Mouse (Mus musculus): Measurements from ENCODE around the gene Il22ra2. TPM values are rescaled to one million over a fixed set of nuclear protein-coding genes. Genes with fewer than 3 reads are reported as not detected.
"Not testable (repeated sequence)": the region's sequence is repeated elsewhere in the genome, so short reads cannot be mapped to it uniquely, and the experiment has no call there.

Gene Il22ra2
- polyA plus RNA-seq, 1 experiment from 2014 or later = not detected

GRCm38 (mm10) chr10:19589626-19590025, 32.2 kb upstream of the Il22ra2 start:
- no peaks in the 10 kb centered on the region for H3K36me3 ChIP-seq (replicated peaks)
- peaks cover 74% of the 10 kb centered on the region for H3K4me1 ChIP-seq (replicated peaks)
- 58% methylated on average over 12 of the region's 12 CpGs for WGBS (ENCODE audit: insufficient replicate concordance)
- no peak overlapping the region for H3K9ac ChIP-seq
- ATAC-seq (ENCODE audit: insufficient read depth) = no peak
- no peak overlapping the region for H3K27ac ChIP-seq (replicated peaks)
- H3K27me3 ChIP-seq = no peaks in the 10 kb centered on the region
- no peaks in the 10 kb centered on the region for H3K9me3 ChIP-seq (replicated peaks)
- H3K4me3 ChIP-seq (replicated peaks) = no peak overlapping the region
- H3K4me2 ChIP-seq = no peak overlapping the region

GRCm38 (mm10) chr10:19591286-19591640, 30.5 kb upstream of the Il22ra2 start:
- 0 out of 2 replicates have a peak, but pooled peaks cover 5% of the 10 kb centered on the region for H3K36me3 ChIP-seq (replicated peaks)
- 4% methylated on average over 6 of the region's 6 CpGs for WGBS (ENCODE audit: insufficient replicate concordance)
- no peaks in the 10 kb centered on the region for H3K27me3 ChIP-seq
- no peaks in the 10 kb centered on the region for H3K9me3 ChIP-seq (replicated peaks)
- peak overlapping the region; percentile 83 for H3K4me2 ChIP-seq
- peak overlapping the region; percentile 80 for H3K27ac ChIP-seq (replicated peaks)
- H3K9ac ChIP-seq = peak overlapping the region; percentile 42
- H3K4me3 ChIP-seq (replicated peaks) = peak overlapping the region; percentile 76
- peak; percentile 35 for ATAC-seq (ENCODE audit: insufficient read depth)
- peaks cover 68% of the 10 kb centered on the region for H3K4me1 ChIP-seq (replicated peaks)

- H3K4me2 ChIP-seq = peak within 1 kb of the TSS; percentile 83
- H3K36me3 ChIP-seq (replicated peaks) = 0 out of 2 replicates have a peak, but pooled peaks cover 5% of the 10 kb centered on the region
- ATAC-seq (ENCODE audit: insufficient read depth) = peak; percentile 96
- H3K4me3 ChIP-seq (replicated peaks) = peak within 1 kb of the TSS; percentile 76
- no peaks in the 10 kb centered on the region for H3K9me3 ChIP-seq (replicated peaks)
- H3K27me3 ChIP-seq = no peaks in the 10 kb centered on the region
- peak within 1 kb of the TSS; percentile 71 for H3K9ac ChIP-seq
- H3K27ac ChIP-seq (replicated peaks) = peak within 1 kb of the TSS; percentile 83
- under 1% methylated on average over 52 of the region's 52 CpGs for WGBS (ENCODE audit: insufficient replicate concordance)
- H3K4me1 ChIP-seq (replicated peaks) = peaks cover 71% of the 10 kb centered on the region
Measured at GRCm38 (mm10) chr10:19591641-19592441, 30.0 kb upstream of the Il22ra2 start, which contains the start of gene Ifngr1. Ifngr1 (plus strand) TSS chr10:19591949.

- WGBS (ENCODE audit: insufficient replicate concordance) = 1% methylated on average over 3 of the region's 3 CpGs
- Histone ChIP-seq H3K9me3 (replicated peaks) (no peaks in the 10 kb centered on the region), H3K4me2 (peak overlapping the region; percentile 83), H3K36me3 (replicated peaks) (0 out of 2 replicates have a peak, but pooled peaks cover 5% of the 10 kb centered on the region), H3K4me3 (replicated peaks) (peak overlapping the region; percentile 76), H3K9ac (peak overlapping the region; percentile 71), H3K4me1 (replicated peaks) (peaks cover 65% of the 10 kb centered on the region), H3K27me3 (no peaks in the 10 kb centered on the region), H3K27ac (replicated peaks) (peak overlapping the region; percentile 83)
- ATAC-seq (ENCODE audit: insufficient read depth) = no peak
Measured at GRCm38 (mm10) chr10:19592556-19592955, 29.2 kb upstream of the Il22ra2 start.

GRCm38 (mm10) chr10:19593296-19593695, 28.5 kb upstream of the Il22ra2 start:
- 0 out of 2 replicates have a peak overlapping the region, but pooled peaks have one; percentile 16 for H3K27ac ChIP-seq (replicated peaks)
- peaks cover 10% of the 10 kb centered on the region; the same call in 1 of the 2 replicates for H3K36me3 ChIP-seq (replicated peaks)
- peak overlapping the region; percentile 76 for H3K4me3 ChIP-seq (replicated peaks)
- peaks cover 63% of the 10 kb centered on the region for H3K4me1 ChIP-seq (replicated peaks)
- no peaks in the 10 kb centered on the region for H3K9me3 ChIP-seq (replicated peaks)
- H3K9ac ChIP-seq = no peak overlapping the region
- H3K4me2 ChIP-seq = peak overlapping the region; percentile 83
- ATAC-seq (ENCODE audit: insufficient read depth) = no peak
- H3K27me3 ChIP-seq = no peaks in the 10 kb centered on the region
- 46% methylated on average over 3 of the region's 3 CpGs for whole genome bisulfite sequencing (ENCODE audit: insufficient replicate concordance)

- no peaks in the 10 kb centered on the region for H3K9me3 ChIP-seq (replicated peaks)
- no peak overlapping the region for H3K9ac ChIP-seq
- peak overlapping the region; percentile 76 for H3K4me3 ChIP-seq (replicated peaks)
- ATAC-seq (ENCODE audit: insufficient read depth) = no peak
- no peaks in the 10 kb centered on the region for H3K27me3 ChIP-seq
- H3K4me2 ChIP-seq = peak overlapping the region; percentile 83
- no peak overlapping the region for H3K27ac ChIP-seq (replicated peaks)
- peaks cover 21% of the 10 kb centered on the region for H3K36me3 ChIP-seq (replicated peaks)
- H3K4me1 ChIP-seq (replicated peaks) = peaks cover 62% of the 10 kb centered on the region
- WGBS (ENCODE audit: insufficient replicate concordance) = 54% methylated on average over 3 of the region's 3 CpGs
Measured at GRCm38 (mm10) chr10:19594201-19594905, 27.4 kb upstream of the Il22ra2 start.

- no peak for ATAC-seq (ENCODE audit: insufficient read depth)
- H3K36me3 ChIP-seq (replicated peaks) = peaks cover 40% of the 10 kb centered on the region
- no peaks in the 10 kb centered on the region for H3K27me3 ChIP-seq
- 29% methylated on average over 4 of the region's 4 CpGs for WGBS (ENCODE audit: insufficient replicate concordance)
- peaks cover 38% of the 10 kb centered on the region for H3K4me1 ChIP-seq (replicated peaks)
- H3K9me3 ChIP-seq (replicated peaks) = no peaks in the 10 kb centered on the region
- H3K4me2 ChIP-seq = no peak overlapping the region
- no peak overlapping the region for H3K4me3 ChIP-seq (replicated peaks)
- H3K27ac ChIP-seq (replicated peaks) = no peak overlapping the region
- no peak overlapping the region for H3K9ac ChIP-seq
Measured at GRCm38 (mm10) chr10:19596866-19597265, 24.9 kb upstream of the Il22ra2 start.

- Histone ChIP-seq H3K27me3 (no peaks in the 10 kb centered on the region), H3K27ac (replicated peaks) (no peak overlapping the region), H3K9ac (no peak overlapping the region), H3K4me3 (replicated peaks) (no peak overlapping the region), H3K4me1 (replicated peaks) (peaks cover 27% of the 10 kb centered on the region), H3K9me3 (replicated peaks) (no peaks in the 10 kb centered on the region), H3K36me3 (replicated peaks) (peaks cover 52% of the 10 kb centered on the region), H3K4me2 (no peak overlapping the region)
- no peak for ATAC-seq (ENCODE audit: insufficient read depth)
- 68% methylated on average over 11 of the region's 11 CpGs for WGBS (ENCODE audit: insufficient replicate concordance)
Measured at GRCm38 (mm10) chr10:19598091-19598490, 23.7 kb upstream of the Il22ra2 start.

- WGBS (ENCODE audit: insufficient replicate concordance) = 68% methylated on average over 6 of the region's 6 CpGs
- Histone ChIP-seq H3K4me3 (replicated peaks) (no peak overlapping the region), H3K9me3 (replicated peaks) (no peaks in the 10 kb centered on the region), H3K27ac (replicated peaks) (no peak overlapping the region), H3K9ac (no peak overlapping the region), H3K4me1 (replicated peaks) (peaks cover 14% of the 10 kb centered on the region), H3K27me3 (no peaks in the 10 kb centered on the region), H3K4me2 (no peak overlapping the region), H3K36me3 (replicated peaks) (peaks cover 66% of the 10 kb centered on the region)
- no peak for ATAC-seq (ENCODE audit: insufficient read depth)
Measured at GRCm38 (mm10) chr10:19599331-19600092, 22.3 kb upstream of the Il22ra2 start.

GRCm38 (mm10) chr10:19600093-19600420, 21.7 kb upstream of the Il22ra2 start:
- ATAC-seq (ENCODE audit: insufficient read depth) = no peak
- peaks cover 72% of the 10 kb centered on the region for H3K36me3 ChIP-seq (replicated peaks)
- H3K27ac ChIP-seq (replicated peaks) = no peak overlapping the region
- no peak overlapping the region for H3K4me3 ChIP-seq (replicated peaks)
- H3K4me2 ChIP-seq = no peak overlapping the region
- no peak overlapping the region for H3K9ac ChIP-seq
- H3K4me1 ChIP-seq (replicated peaks) = peaks cover 10% of the 10 kb centered on the region; the same call in 1 of the 2 replicates
- H3K27me3 ChIP-seq = no peaks in the 10 kb centered on the region
- WGBS (ENCODE audit: insufficient replicate concordance) = 68% methylated on average over 3 of the region's 3 CpGs
- H3K9me3 ChIP-seq (replicated peaks) = no peaks in the 10 kb centered on the region

GRCm38 (mm10) chr10:19601502-19601901, 20.3 kb upstream of the Il22ra2 start:
- H3K4me1 ChIP-seq (replicated peaks); H3K27me3 ChIP-seq; H3K27ac ChIP-seq (replicated peaks); H3K4me2 ChIP-seq; ATAC-seq (ENCODE audit: insufficient read depth); H3K9me3 ChIP-seq (replicated peaks); H3K9ac ChIP-seq; H3K4me3 ChIP-seq (replicated peaks): not testable (repeated sequence)
- H3K36me3 ChIP-seq (replicated peaks) = peaks cover 81% of the 10 kb centered on the region
- 28% methylated on average over 1 of the region's 1 CpGs for WGBS (ENCODE audit: insufficient replicate concordance)
